Mouse (Mus musculus): ENCODE measurements around the gene Icmt. TPM values are rescaled to one million over a fixed set of nuclear protein-coding genes. Genes with fewer than 3 reads are reported as not detected.

Gene Icmt
- polyA plus RNA-seq, 1 experiment from 2014 or later, result 19.8 TPM

- DNase-seq (ENCODE audit: low spot score, missing footprints) (peak; percentile 93), ATAC-seq (ENCODE audit: low FRiP score) (no peak)
- no peaks in the 10 kb centered on the region for H3K9me3 ChIP-seq (ENCODE audit: control insufficient read depth, low read length)
- H3K9ac ChIP-seq (ENCODE audit: low read length), result peak within 1 kb of the TSS; percentile 2; the same call in 1 of the 2 replicates
- H3K36me3 ChIP-seq (ENCODE audit: control insufficient read depth, insufficient read depth, low read length), result no peaks in the 10 kb centered on the region
- H3K4me1 ChIP-seq (ENCODE audit: control insufficient read depth, insufficient read depth, low read length), result peaks cover 4% of the 10 kb centered on the region; the same call in 1 of the 2 replicates
- H3K27ac ChIP-seq (ENCODE audit: low read depth, low read length), result no peak within 1 kb of the TSS
- WGBS, result 2% methylated on average over 26 of the region's 26 CpGs
- peaks cover 48% of the 10 kb centered on the region for H3K27me3 ChIP-seq (ENCODE audit: control insufficient read depth, insufficient read depth, low read length)
- H3K4me2 ChIP-seq, result peak within 1 kb of the TSS; percentile 30
- H3K4me3 ChIP-seq (ENCODE audit: low read depth, low read length), result peak within 1 kb of the TSS; percentile 0; the same call in 1 of the 2 replicates
These were observed 21.6 kb downstream of the Icmt start, which contains the start of gene Rnf207 for GRCm38 (mm10) chr4:152318517-152319234. Gene Rnf207 (minus strand): TSS chr4:152318993.

GRCm38 (mm10) chr4:152321464-152321863, 24.4 kb downstream of the Icmt start:
- Histone ChIP-seq H3K9me3 (ENCODE audit: control insufficient read depth, low read length) (no peaks in the 10 kb centered on the region), H3K4me3 (ENCODE audit: low read depth, low read length) (no peak overlapping the region), H3K27ac (ENCODE audit: low read depth, low read length) (no peak overlapping the region), H3K9ac (ENCODE audit: low read length) (no peak overlapping the region), H3K27me3 (ENCODE audit: control insufficient read depth, insufficient read depth, low read length) (peaks cover 20% of the 10 kb centered on the region), H3K4me1 (ENCODE audit: control insufficient read depth, insufficient read depth, low read length) (peaks cover 1% of the 10 kb centered on the region), H3K4me2 (no peak overlapping the region), H3K36me3 (ENCODE audit: control insufficient read depth, insufficient read depth, low read length) (no peaks in the 10 kb centered on the region)
- ATAC-seq (ENCODE audit: low FRiP score) (no peak), DNase-seq (ENCODE audit: low spot score, missing footprints) (no peak)
- 63% methylated on average over 5 of the region's 5 CpGs for WGBS

- Histone ChIP-seq H3K9me3 (ENCODE audit: control insufficient read depth, low read length) (no peaks in the 10 kb centered on the region), H3K9ac (ENCODE audit: low read length) (no peak overlapping the region), H3K27ac (ENCODE audit: low read depth, low read length) (no peak overlapping the region), H3K4me1 (ENCODE audit: control insufficient read depth, insufficient read depth, low read length) (peaks cover 13% of the 10 kb centered on the region), H3K27me3 (ENCODE audit: control insufficient read depth, insufficient read depth, low read length) (no peaks in the 10 kb centered on the region), H3K4me2 (peak overlapping the region; percentile 6; the same call in 1 of the 2 replicates), H3K36me3 (ENCODE audit: control insufficient read depth, insufficient read depth, low read length) (peaks cover 9% of the 10 kb centered on the region), H3K4me3 (ENCODE audit: low read depth, low read length) (peak overlapping the region; percentile 99)
- ATAC-seq (ENCODE audit: low FRiP score), result peak; percentile 22; the same call in 1 of the 2 replicates
- 53% methylated on average over 16 of the region's 16 CpGs for WGBS
- no peak for DNase-seq (ENCODE audit: low spot score, missing footprints)
These were observed 27.9 kb downstream of the Icmt start for GRCm38 (mm10) chr4:152324641-152325562.

- Histone ChIP-seq H3K27me3 (ENCODE audit: control insufficient read depth, insufficient read depth, low read length) (no peaks in the 10 kb centered on the region), H3K9ac (ENCODE audit: low read length) (peak within 1 kb of the TSS; percentile 95), H3K4me1 (ENCODE audit: control insufficient read depth, insufficient read depth, low read length) (peaks cover 13% of the 10 kb centered on the region), H3K4me2 (peak within 1 kb of the TSS; percentile 82), H3K9me3 (ENCODE audit: control insufficient read depth, low read length) (no peaks in the 10 kb centered on the region), H3K4me3 (ENCODE audit: low read depth, low read length) (peak within 1 kb of the TSS; percentile 99), H3K27ac (ENCODE audit: low read depth, low read length) (no peak within 1 kb of the TSS), H3K36me3 (ENCODE audit: control insufficient read depth, insufficient read depth, low read length) (peaks cover 14% of the 10 kb centered on the region)
- WGBS, result under 1% methylated on average over 69 of the region's 70 CpGs
- ATAC-seq (ENCODE audit: low FRiP score) (peak; percentile 96), DNase-seq (ENCODE audit: low spot score, missing footprints) (peak; percentile 99)
These were observed 28.8 kb downstream of the Icmt start, which contains the start of gene Rpl22 for GRCm38 (mm10) chr4:152325574-152326411. Gene Rpl22 (plus strand): TSS chr4:152325742.

GRCm38 (mm10) chr4:152326543-152326942, 29.5 kb downstream of the Icmt start:
- ATAC-seq (ENCODE audit: low FRiP score), result no peak
- 2% methylated on average over 11 of the region's 11 CpGs for WGBS
- no peaks in the 10 kb centered on the region for H3K27me3 ChIP-seq (ENCODE audit: control insufficient read depth, insufficient read depth, low read length)

GRCm38 (mm10) chr4:152328691-152329090, 31.7 kb downstream of the Icmt start:
- peaks cover 13% of the 10 kb centered on the region for H3K4me1 ChIP-seq (ENCODE audit: control insufficient read depth, insufficient read depth, low read length)
- H3K36me3 ChIP-seq (ENCODE audit: control insufficient read depth, insufficient read depth, low read length), result peaks cover 23% of the 10 kb centered on the region
- H3K9me3 ChIP-seq (ENCODE audit: control insufficient read depth, low read length), result no peaks in the 10 kb centered on the region
- ATAC-seq (ENCODE audit: low FRiP score) (no peak), DNase-seq (ENCODE audit: low spot score, missing footprints) (peak; percentile 91)
- no peaks in the 10 kb centered on the region for H3K27me3 ChIP-seq (ENCODE audit: control insufficient read depth, insufficient read depth, low read length)
- WGBS, result 81% methylated on average over 6 of the region's 6 CpGs
- H3K27ac ChIP-seq (ENCODE audit: low read depth, low read length), result no peak overlapping the region
- H3K4me2 ChIP-seq, result no peak overlapping the region
- no peak overlapping the region for H3K9ac ChIP-seq (ENCODE audit: low read length)
- H3K4me3 ChIP-seq (ENCODE audit: low read depth, low read length), result no peak overlapping the region

More at GRCm38 (mm10) chr4:152326543-152326942, 29.5 kb downstream of the Icmt start:
- Histone ChIP-seq H3K9ac (ENCODE audit: low read length) (peak overlapping the region; percentile 95), H3K9me3 (ENCODE audit: control insufficient read depth, low read length) (no peaks in the 10 kb centered on the region), H3K4me2 (peak overlapping the region; percentile 82), H3K36me3 (ENCODE audit: control insufficient read depth, insufficient read depth, low read length) (peaks cover 17% of the 10 kb centered on the region), H3K4me3 (ENCODE audit: low read depth, low read length) (peak overlapping the region; percentile 99), H3K27ac (ENCODE audit: low read depth, low read length) (no peak overlapping the region), H3K4me1 (ENCODE audit: control insufficient read depth, insufficient read depth, low read length) (peaks cover 13% of the 10 kb centered on the region)
- DNase-seq (ENCODE audit: low spot score, missing footprints), result no peak

- WGBS, result 46% methylated on average over 2 of the region's 2 CpGs
- H3K36me3 ChIP-seq (ENCODE audit: control insufficient read depth, insufficient read depth, low read length), result peaks cover 28% of the 10 kb centered on the region
- H3K9me3 ChIP-seq (ENCODE audit: control insufficient read depth, low read length), result no peaks in the 10 kb centered on the region
- DNase-seq (ENCODE audit: low spot score, missing footprints) (peak; percentile 94), ATAC-seq (ENCODE audit: low FRiP score) (peak; percentile 54)
- no peak overlapping the region for H3K4me3 ChIP-seq (ENCODE audit: low read depth, low read length)
- no peak overlapping the region for H3K9ac ChIP-seq (ENCODE audit: low read length)
- H3K27me3 ChIP-seq (ENCODE audit: control insufficient read depth, insufficient read depth, low read length), result no peaks in the 10 kb centered on the region; the same call in 1 of the 2 replicates
- H3K4me1 ChIP-seq (ENCODE audit: control insufficient read depth, insufficient read depth, low read length), result no peaks in the 10 kb centered on the region
- H3K27ac ChIP-seq (ENCODE audit: low read depth, low read length), result no peak overlapping the region
- no peak overlapping the region for H3K4me2 ChIP-seq
These were observed 35.9 kb downstream of the Icmt start for GRCm38 (mm10) chr4:152332952-152333351.

- DNase-seq (ENCODE audit: low spot score, missing footprints) (no peak), ATAC-seq (ENCODE audit: low FRiP score) (no peak)
- H3K27me3 ChIP-seq (ENCODE audit: control insufficient read depth, insufficient read depth, low read length), result peaks cover 5% of the 10 kb centered on the region
- no peaks in the 10 kb centered on the region for H3K9me3 ChIP-seq (ENCODE audit: control insufficient read depth, low read length)
- no peak overlapping the region for H3K4me2 ChIP-seq
- H3K9ac ChIP-seq (ENCODE audit: low read length), result no peak overlapping the region
- H3K36me3 ChIP-seq (ENCODE audit: control insufficient read depth, insufficient read depth, low read length), result peaks cover 28% of the 10 kb centered on the region
- WGBS, result 92% methylated on average over 12 of the region's 12 CpGs
- no peak overlapping the region for H3K4me3 ChIP-seq (ENCODE audit: low read depth, low read length)
- no peak overlapping the region for H3K27ac ChIP-seq (ENCODE audit: low read depth, low read length)
- peaks cover 3% of the 10 kb centered on the region for H3K4me1 ChIP-seq (ENCODE audit: control insufficient read depth, insufficient read depth, low read length)
These were observed 36.6 kb downstream of the Icmt start for GRCm38 (mm10) chr4:152333587-152333986.
